Mouse (Mus musculus) cerebellum, adult 9-11 months (tissue): ENCODE measurements around the gene Zfp799.
"Not testable (repeated sequence)": the region's sequence is repeated elsewhere in the genome, so short reads cannot be mapped to it uniquely, and the experiment has no call there.

ENCODE experiments used
- DNase-seq: peaks from one replicate; pipeline ENCODE4 v3.0.0; 2022

The Zfp799 gene

DNA sequence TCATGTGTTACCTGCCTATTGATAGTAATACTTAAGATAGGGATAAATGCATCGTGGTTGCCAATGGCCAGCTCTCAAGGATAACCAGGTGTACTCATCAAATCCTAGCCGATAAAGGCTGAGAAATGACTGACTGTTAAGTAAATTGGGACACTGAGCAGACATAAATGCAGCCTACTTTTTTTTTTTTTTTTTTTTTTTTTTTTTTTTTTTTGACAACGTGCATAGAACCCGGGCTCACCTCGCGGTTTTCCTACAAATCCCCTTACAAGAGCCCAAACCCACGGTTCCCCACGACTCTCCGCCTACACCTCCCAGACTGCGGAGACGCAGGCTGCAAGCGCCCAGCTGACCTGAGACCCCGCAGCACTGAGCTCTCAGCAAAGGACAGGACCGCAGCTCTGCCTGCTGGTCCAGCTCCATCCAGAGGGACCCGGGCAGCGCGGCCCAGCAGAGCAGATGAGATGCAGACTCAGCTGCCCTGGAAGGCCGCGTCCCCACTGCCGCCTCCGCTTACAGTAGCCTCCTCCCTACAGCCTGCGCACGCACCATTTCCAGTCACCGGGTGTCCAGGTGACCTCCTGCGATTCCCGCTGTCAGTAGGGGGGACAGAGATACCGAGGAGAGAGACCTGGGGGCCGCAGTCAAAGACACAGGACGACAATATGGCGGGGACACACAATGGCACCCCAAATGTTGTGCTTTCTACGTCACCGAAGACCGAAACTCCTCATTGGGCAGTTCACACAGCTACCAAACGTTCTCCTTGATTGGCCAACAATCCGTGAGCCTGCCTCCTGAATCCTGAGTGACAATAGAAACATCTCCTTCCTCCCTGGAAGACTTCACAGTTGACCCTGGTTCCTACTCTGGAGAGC is at the start of gene Zfp799:
TSS of gene Zfp799 (minus strand) at position 722 of the 878 bp plus-strand sequence.
- DNase-seq: peak; percentile 84

DNA sequence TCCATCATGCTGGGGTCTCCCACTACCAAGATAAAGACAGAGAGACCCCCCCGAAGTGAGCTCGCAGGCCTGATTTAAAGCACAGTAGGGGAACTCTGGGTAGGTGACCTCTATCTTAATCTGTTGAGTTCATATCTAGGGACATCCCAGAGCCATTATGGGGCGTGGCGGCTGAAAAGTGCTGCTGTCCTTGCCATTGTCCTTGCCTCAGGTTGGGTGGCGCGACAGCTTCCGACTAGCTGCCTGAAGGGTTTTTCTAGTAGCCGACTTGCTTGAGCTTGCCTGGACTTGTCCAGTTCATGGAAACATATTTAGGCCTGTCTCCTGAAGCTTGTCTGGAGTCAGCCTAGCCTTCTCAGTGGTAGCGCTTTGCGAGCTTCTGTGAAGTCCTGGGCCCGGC is 48.7 kb upstream of the Zfp799 start:
- no peak for DNase-seq

GRCm38 (mm10) chr17:32877471-32878171 is 47.6 kb upstream of the Zfp799 start:
- DNase-seq: no peak

- no peak for DNase-seq
Observed at GRCm38 (mm10) chr17:32872696-32873095, 42.6 kb upstream of the Zfp799 start.

GRCm38 (mm10) chr17:32872091-32872490 is 42.0 kb upstream of the Zfp799 start:
- DNase-seq: no peak

- DNase-seq: no peak
Observed at GRCm38 (mm10) chr17:32871483-32871882, 41.4 kb upstream of the Zfp799 start.

- DNase-seq: not testable (repeated sequence)
Observed at GRCm38 (mm10) chr17:32867266-32867665, 37.2 kb upstream of the Zfp799 start.

DNA sequence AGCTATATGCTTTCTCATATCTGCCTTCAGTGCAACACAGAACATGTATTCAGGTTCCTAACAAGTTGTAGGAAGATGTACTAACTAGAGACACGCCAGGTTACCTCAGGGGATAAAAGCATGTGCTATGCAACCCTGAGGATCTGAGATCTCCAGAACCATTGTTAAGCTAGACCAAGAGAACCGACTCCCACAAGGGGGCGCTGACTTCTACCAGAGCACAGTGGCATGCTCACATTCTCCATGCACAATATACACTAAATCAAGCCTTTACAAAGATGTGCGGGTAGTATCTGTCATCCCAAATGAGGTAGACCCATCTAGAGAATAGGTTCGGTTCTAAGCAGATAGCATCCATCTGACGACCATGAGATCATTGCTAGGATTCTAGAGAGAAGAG is 26.7 kb upstream of the Zfp799 start:
- not testable (repeated sequence) for DNase-seq

GRCm38 (mm10) chr17:32851581-32851980 is 21.5 kb upstream of the Zfp799 start:
- DNase-seq: no peak

DNA sequence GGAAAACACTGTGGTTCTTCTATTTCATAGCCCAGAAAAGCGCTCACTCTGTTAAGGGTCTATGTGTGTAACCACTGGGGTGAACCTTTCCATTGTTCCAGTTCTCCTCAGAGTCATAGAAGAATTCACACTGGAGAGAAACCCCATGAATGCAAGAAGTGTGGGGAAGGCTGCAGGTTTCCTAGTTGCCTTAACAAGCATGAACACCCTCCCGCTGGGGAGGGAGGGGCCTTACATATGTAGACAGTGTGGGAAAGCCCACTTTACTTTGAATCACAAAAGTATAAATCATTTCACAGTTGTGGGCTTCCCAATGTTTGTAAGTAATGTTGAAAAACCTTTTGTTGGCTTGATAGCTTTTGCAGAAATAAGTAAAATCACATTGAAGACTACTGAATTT is 11.3 kb upstream of the Zfp799 start:
- no peak for DNase-seq

DNA sequence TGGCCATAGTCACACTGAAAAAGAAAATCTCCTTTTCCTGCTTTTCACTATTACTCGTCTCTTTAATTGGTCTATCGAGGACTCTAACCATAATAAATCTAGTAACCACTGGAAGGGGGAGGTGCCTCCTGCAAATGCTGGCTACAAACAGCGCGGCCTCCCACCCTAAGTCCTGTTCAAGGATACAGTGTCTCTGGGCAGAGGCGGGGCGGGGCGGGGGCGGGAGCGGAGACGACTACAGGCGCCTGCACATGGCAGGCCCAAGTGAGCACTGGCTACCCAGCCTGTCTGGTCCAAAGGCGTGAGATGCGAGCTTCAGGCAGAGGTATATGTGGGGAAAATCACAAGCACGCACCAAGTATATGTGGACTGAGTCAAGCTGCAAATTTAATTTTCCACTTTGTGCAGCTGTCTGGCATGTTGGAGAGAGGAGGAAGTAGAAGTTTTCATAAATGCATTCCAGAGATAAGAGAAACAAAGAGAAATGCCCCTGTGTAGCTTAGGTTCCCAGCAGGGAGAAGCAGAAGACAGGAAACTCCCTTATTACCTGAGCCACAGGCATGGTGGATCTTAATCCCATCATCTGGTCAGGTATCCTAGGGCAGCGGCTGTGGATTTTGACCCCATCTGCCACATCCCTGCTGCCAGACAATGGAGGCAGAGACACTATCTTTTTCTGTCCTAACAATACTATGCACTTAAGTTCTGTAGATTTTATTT is 9.2 kb upstream of the Zfp799 start:
- DNase-seq: no peak

GRCm38 (mm10) chr17:32830418-32830782 is 339 bp upstream of the Zfp799 start:
- no peak for DNase-seq

DNA sequence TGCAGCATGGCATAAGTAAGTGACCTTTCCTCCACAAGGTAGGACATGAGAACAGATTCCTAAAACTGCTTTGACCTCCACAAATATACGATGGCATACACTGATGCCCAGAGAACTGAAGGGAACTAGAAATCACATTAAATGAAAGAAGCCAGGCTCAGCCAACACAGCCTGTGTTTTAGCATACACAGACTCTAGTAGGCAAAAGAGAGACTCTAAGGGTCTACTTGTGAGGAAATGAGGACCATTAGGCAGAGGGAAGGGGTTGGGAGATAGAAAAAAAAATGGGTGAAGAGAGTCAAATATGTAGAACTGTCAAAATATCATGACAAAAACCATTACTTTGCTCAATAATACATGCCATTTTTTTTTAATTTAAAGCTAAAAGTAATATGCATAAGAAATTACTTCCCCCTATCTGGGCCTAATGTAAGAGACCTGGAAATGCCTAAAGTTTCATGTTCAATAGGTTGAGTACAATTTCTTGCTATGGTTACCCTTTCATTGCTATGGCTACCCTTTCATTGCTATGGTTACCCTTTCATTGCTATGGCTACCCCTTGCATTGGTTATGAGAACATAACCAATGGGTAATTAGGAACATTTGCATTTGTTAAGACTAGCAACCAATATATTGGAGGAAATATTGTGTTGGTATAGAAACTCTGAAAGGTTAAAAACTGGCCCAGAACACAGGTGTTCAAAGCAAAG is 13.8 kb downstream of the Zfp799 start:
- DNase-seq: no peak

DNA sequence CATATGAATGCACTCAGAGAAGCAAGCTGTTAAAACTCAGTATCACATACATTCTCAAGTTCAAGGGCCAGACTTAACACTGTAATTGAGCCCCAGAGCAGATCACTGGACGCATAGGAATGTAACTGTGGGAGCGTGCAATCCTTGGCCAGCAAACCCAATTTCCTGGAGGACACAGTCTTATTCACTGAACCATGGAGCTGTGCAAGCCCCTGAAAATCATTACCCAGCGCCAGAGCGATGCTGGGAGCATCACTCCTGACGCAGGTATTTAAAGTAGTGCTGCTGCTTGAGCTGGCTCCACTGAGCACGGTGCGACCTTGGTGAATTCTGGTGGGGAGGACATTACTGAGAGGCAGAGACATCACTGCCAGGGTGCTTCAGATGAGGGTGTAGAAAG is 15.9 kb downstream of the Zfp799 start:
- no peak for DNase-seq

DNA sequence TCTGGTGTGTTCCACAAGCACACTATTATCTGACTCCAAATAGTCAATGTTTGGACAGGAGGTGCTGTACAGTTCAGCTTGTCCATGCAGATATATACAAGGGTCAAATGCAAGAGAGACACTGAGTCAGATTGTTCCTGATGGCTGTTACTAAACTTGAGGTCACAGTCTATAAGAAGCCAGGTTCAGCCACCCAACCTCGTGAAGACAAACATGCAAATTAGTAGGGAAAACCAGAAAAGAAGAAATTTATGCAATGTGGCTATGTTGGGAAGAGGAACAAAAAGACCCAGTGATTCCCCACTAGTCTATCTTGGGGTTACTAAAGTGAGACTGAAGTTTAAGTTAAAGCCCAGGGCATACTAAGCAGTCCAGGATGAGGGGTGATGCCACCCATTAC is 19.4 kb downstream of the Zfp799 start:
- no peak for DNase-seq

DNA sequence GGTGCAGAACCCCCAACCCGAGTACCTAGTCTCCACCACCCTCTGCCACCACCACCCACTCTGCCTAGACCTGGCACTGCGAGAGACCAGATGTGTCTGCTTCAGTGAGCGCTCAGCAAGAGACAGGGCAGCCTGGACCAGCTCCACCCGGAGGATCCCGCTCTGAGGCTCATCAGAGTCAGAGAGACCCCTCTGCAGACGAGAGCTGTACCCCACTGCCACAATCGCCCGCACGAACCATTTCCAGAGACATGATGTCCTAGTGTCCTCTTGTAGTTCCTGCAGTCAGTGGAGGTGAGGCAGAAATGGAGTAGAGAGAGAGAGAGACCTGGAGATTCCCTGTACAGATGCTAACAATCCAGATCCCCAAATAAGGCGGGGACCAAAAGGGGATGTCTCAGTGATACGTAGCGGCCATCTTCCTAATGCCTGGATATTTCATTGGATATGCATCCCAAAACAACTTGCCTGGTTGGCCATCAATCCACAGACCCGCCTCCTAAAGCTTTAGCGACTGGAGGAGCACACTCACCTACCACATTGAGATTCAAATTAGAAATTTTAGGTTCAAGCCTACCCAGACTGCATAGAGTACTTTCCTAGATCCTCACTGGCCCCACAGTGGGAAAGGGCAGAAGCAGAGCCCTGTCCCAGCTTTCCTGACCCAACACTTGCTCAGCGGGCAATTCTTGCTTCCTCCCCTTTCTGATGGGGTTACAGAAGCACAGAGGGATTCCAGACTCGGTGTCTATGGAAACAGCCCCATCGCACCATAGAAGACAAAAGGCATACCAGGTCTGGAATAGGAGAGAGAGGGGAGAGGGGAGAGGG is 20.3 kb downstream of the Zfp799 start, which contains the start of gene Zfp811:
TSS of gene Zfp811 (minus strand) at position 388 of the 831 bp plus-strand sequence.
- peak; percentile 70 for DNase-seq

DNA sequence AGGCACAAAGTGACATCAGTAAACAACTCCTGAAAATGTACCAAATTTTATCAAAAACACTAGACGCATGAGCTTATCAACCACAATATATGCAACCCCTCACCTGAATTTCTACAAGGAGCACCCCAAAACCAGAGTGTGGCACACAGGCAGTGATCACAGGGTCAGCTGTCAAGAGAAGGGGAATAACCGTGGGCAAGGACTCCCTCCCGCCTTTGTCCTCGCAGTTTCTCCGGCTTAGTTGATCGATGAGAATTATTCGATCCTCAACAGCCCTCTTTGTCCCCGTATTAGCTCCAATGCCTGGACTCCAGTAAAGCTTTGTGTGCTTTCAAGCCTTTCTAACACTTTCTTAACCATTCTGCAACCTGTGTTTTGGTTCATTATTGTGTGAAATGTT is 21.1 kb downstream of the Zfp799 start:
- no peak for DNase-seq

DNA sequence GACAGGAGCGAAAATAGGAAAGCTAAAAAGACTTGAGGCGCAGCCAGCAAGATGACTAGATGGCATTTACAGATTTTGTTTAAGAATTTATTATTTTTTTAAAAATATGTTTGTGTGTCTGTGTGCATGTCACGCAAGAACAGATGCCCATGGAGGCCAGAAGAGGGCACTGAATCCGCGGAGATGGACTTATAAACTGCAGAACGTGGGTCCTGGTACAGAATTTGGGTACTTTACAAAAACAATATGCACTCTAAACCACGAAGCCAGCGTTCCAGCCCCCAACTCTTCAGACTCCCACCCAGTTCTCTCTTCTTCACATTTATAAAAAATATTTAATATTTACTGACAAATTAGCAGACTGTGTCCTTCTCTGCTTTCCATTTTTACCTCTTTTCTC is 40.8 kb downstream of the Zfp799 start:
- DNase-seq: no peak

DNA sequence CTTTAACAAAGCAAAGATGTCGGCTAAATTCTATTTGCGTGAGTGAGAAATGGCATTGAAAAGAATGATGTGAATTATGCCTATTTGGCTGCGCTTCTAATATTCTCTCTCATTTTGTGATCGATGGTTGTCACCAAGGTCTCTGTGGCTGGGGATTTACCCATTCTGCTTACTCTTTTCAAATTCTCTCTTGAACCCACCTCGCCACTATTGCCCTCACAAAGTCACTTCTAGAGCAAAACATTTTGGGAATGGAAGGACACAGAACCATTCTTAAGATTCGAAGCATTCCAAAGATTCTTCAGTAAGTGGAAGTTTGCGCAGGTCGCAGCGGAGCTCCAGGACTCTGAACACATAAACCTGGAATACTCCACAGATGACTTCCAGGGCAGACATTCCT is 41.5 kb downstream of the Zfp799 start:
- no peak for DNase-seq

- DNase-seq: peak; percentile 90
Observed at GRCm38 (mm10) chr17:32788094-32788559, 41.9 kb downstream of the Zfp799 start, which contains the start of gene Zfp871. Gene Zfp871 (minus strand): TSS chr17:32788287.

- no peak for DNase-seq
Observed at GRCm38 (mm10) chr17:32787436-32788093, 42.5 kb downstream of the Zfp799 start.
